Mouse (Mus musculus) spleen, adult 2 months (tissue): Measurements from ENCODE around the gene Arfgef2.

ENCODE experiments used
- CTCF ChIP-seq: fragments of 200-500 bp; IDR thresholded peaks from 2 replicates; pipeline ENCODE4 v1.5.1; 2011; ENCODE audit warnings: mild to moderate bottlenecking, inconsistent platforms; ENCODE audit not compliant: insufficient read depth, insufficient read length, insufficient replicate concordance; ENCODE audit errors: extremely low read depth
- POLR2A ChIP-seq: fragments of 200-500 bp; IDR thresholded peaks from 2 replicates; pipeline ENCODE4 v1.6.1; 2011; ENCODE audit warnings: low read depth, low read length, inconsistent platforms

- TF ChIP-seq CTCF (no peak), POLR2A (no peak)
These were observed 30.0 kb upstream of the Arfgef2 start for GRCm38 (mm10) chr2:166775357-166775893.
